Mouse (Mus musculus) neural tube, embryonic 11.5 days (tissue): ENCODE measurements at regions not wholly inside any gene's neighbourhood (a gene's known extent, or its start where the extent isn't known, plus 50 kb on each side); places are given as distances from the start of the nearest gene placed in this dataset.

Experiments used
- ATAC-seq: fragments of 200-750 bp; cut with Nextera tagmentation; 2 replicates; pipeline ENCODE4 v1.8.0; 2017; ENCODE audit warnings: moderate number of reproducible peaks, mild to moderate bottlenecking, moderate TSS enrichment, moderate library complexity; ENCODE audit not compliant: insufficient read depth, low FRiP score, low TSS enrichment
- DNase-seq: peaks from one replicate; pipeline ENCODE4 v3.0.0-alpha.2; 2015; ENCODE audit warnings: low spot score
- H3K27ac ChIP-seq: fragments of 300-500 bp; sonication (generic); 2 replicates; pipeline ENCODE4 v1.5.1; 2014; ENCODE audit warnings: low read depth, mild to moderate bottlenecking, low read length
- H3K27me3 ChIP-seq: fragments of 300-500 bp; sonication (generic); 2 replicates; pipeline ENCODE4 v1.6.1; 2014; ENCODE audit warnings: mild to moderate bottlenecking, low read length, mixed read lengths; ENCODE audit not compliant: control insufficient read depth, insufficient read depth
- H3K36me3 ChIP-seq: fragments of 300-500 bp; sonication (generic); 2 replicates; pipeline ENCODE4 v1.6.1; 2014; ENCODE audit warnings: mild to moderate bottlenecking, low read length, moderate library complexity, mixed read lengths; ENCODE audit not compliant: control insufficient read depth, insufficient read depth
- H3K4me1 ChIP-seq: fragments of 300-500 bp; sonication (generic); 2 replicates; pipeline ENCODE4 v1.6.1; 2014; ENCODE audit warnings: low read length, mixed read lengths; ENCODE audit not compliant: control insufficient read depth, insufficient read depth
- H3K4me2 ChIP-seq: fragments of 300-500 bp; sonication (generic); 2 replicates; pipeline ENCODE4 v1.6.1; 2014; ENCODE audit warnings: low read depth, mild to moderate bottlenecking, moderate library complexity
- H3K4me3 ChIP-seq: fragments of 300-500 bp; sonication (generic); 2 replicates; pipeline ENCODE4 v1.5.1; 2014; ENCODE audit warnings: low read depth, low read length
- H3K9ac ChIP-seq: fragments of 300-500 bp; sonication (generic); 2 replicates; pipeline ENCODE4 v1.6.1; 2014; ENCODE audit warnings: mild to moderate bottlenecking, low read length
- H3K9me3 ChIP-seq: fragments of 300-500 bp; sonication (generic); 2 replicates; pipeline ENCODE4 v1.6.1; 2016; ENCODE audit warnings: low read length; ENCODE audit not compliant: control insufficient read depth
- WGBS: fragments of 180-500 bp; shearing (Covaris S2); extraction: QIAGEN DNeasy Blood & Tissue Kit; methylation state at CpG from one replicate; pipeline ENCODE4 v1.1.7; 2014; 5-methylcytosine and 5-hydroxymethylcytosine counted together

DNA sequence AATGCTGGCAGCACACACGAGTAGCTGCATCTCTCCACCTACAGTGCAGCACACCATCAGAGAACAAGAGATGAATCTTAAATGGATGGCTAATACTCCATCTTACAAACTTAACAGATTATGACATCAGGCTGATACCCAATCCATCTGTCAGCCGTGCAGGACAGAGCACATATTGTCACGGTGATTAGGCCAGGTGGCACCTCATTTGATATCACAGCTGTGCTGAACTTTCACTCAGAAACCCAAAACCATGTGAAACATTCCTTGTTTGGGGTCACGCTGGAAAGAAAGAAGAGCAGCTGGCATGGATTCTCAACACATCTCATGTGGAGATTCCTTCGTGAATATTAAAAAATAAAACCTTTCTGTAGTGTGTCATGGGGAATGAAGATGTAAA, 911.4 kb upstream of the Adgrl2 start:
- Histone ChIP-seq H3K4me2 (no peak overlapping the region), H3K9ac (no peak overlapping the region), H3K27me3 (no peaks in the 10 kb centered on the region), H3K9me3 (no peaks in the 10 kb centered on the region), H3K4me3 (no peak overlapping the region), H3K36me3 (no peaks in the 10 kb centered on the region), H3K27ac (no peak overlapping the region), H3K4me1 (no peaks in the 10 kb centered on the region)
- ATAC-seq (no peak), DNase-seq (no peak)
- 57% methylated on average over 5 of the region's 5 CpGs for WGBS

DNA sequence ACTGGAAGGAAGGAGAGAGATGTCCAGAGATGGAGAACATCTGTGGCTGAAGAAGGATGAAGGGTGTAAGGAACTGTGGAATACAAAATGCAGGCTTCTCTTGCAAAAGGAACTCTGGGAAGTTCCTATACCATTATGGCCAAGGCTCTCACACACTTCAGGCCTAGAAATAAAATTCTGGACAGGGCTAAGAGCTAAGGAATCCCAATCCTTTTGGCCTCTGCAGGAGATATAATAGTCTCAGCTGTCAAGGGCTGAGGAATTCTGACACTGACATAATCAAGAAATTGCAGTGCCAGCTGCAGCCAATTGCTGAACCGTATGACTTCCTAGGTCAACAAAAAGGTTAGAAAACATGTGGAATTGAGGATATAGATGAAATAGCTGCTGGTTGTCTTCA, 886.2 kb upstream of the Adgrl2 start:
- no peak overlapping the region for H3K4me2 ChIP-seq
- no peak overlapping the region for H3K4me3 ChIP-seq
- ATAC-seq (no peak), DNase-seq (no peak)
- no peak overlapping the region for H3K9ac ChIP-seq
- H3K27me3 ChIP-seq: no peaks in the 10 kb centered on the region
- no peaks in the 10 kb centered on the region for H3K9me3 ChIP-seq
- 54% methylated on average over 1 of the region's 1 CpGs for WGBS
- no peak overlapping the region for H3K27ac ChIP-seq
- H3K4me1 ChIP-seq: no peaks in the 10 kb centered on the region
- H3K36me3 ChIP-seq: no peaks in the 10 kb centered on the region

DNA sequence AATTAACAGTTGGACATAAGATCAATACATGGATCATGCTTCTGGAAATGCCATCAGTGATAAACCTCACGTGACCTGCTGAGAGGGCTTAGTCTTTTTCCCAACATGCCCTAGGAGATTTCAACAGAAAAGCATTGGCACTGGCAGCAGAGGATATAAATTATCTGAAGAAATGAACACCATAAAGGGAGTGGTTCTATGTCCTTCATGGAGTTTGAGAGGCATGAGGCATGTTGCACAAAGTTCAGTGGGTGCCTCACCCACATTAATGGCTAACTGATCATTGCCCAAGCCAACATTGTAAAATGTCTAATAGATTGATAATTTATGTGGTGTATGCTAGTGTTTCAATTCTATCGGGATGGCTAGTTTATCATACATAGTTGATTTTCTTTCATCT, 875.6 kb upstream of the Adgrl2 start:
- Histone ChIP-seq H3K9me3 (no peaks in the 10 kb centered on the region), H3K4me1 (no peaks in the 10 kb centered on the region), H3K36me3 (no peaks in the 10 kb centered on the region), H3K4me3 (no peak overlapping the region), H3K27ac (no peak overlapping the region), H3K9ac (no peak overlapping the region), H3K27me3 (no peaks in the 10 kb centered on the region), H3K4me2 (no peak overlapping the region)
- WGBS: 75% methylated on average over 2 of the region's 2 CpGs
- no peak for ATAC-seq
- no peak for DNase-seq

DNA sequence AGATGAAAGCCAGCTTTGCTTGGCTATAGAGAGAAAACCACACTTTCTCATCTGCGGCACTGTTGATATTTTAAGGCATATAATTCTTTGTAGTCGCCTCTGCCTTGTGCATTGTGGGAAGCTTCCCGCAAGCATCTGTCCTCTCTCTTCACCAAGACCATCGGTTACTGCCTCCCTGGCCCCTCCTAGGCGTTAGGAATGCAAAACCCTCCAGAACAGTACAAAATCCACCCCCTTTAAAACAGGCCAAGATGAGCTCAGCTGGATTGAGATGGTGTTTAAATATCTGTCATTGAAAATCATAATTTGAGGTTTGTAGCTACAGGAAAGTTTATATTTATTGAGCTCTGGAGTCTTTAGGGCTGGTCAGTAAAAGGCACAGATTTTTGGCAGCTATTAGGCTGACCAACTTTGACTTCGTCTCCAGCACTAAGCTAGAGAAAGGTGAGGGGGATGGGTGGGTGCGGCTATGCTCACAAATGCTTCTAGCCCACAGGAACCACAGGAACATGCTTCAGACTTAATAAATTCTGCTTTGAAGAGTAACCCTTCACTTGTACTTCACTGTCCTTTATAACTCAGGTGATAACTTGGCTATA, 856.7 kb upstream of the Adgrl2 start:
- Histone ChIP-seq H3K36me3 (no peaks in the 10 kb centered on the region), H3K27me3 (no peaks in the 10 kb centered on the region), H3K27ac (no peak overlapping the region), H3K4me1 (no peaks in the 10 kb centered on the region), H3K9ac (no peak overlapping the region), H3K9me3 (no peaks in the 10 kb centered on the region), H3K4me3 (no peak overlapping the region), H3K4me2 (no peak overlapping the region)
- ATAC-seq: no peak
- DNase-seq: no peak
- WGBS: 70% methylated on average over 7 of the region's 7 CpGs

DNA sequence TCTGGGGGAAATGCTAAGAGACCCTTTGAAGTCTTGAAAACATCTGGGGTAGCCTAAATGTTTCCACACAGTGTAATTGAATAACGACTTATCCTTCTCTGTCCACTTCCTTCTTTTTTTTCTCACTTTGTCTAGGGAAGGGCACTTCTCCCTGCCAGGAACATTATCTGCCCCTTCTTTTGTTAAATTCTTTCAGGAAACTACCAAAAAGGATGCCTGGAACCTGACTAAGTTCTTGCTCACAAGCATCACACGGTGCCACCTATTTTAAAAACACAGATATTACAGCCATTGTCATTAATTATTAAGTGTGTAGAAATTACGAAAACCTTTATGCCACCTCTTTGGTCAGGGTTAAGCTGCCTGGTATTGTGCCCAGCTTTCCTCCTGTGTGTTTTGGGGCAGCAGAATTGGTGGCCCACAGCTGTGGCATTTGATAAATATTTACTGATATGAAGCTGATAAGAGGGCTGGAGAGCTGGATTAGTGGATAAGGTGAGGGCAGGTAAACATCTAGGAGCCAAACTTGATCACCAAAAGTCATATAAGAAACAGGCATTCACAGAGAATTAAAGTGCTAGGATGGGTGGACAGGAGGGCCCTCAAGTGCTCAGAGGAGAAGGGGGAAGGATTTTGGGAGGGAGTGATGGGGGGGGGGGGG, 855.6 kb upstream of the Adgrl2 start:
- Histone ChIP-seq H3K9ac (no peak overlapping the region), H3K27ac (no peak overlapping the region), H3K4me2 (no peak overlapping the region), H3K36me3 (no peaks in the 10 kb centered on the region), H3K4me1 (no peaks in the 10 kb centered on the region), H3K9me3 (no peaks in the 10 kb centered on the region), H3K4me3 (no peak overlapping the region), H3K27me3 (no peaks in the 10 kb centered on the region)
- no peak for ATAC-seq
- no peak for DNase-seq
- WGBS: 57% methylated on average over 3 of the region's 3 CpGs

DNA sequence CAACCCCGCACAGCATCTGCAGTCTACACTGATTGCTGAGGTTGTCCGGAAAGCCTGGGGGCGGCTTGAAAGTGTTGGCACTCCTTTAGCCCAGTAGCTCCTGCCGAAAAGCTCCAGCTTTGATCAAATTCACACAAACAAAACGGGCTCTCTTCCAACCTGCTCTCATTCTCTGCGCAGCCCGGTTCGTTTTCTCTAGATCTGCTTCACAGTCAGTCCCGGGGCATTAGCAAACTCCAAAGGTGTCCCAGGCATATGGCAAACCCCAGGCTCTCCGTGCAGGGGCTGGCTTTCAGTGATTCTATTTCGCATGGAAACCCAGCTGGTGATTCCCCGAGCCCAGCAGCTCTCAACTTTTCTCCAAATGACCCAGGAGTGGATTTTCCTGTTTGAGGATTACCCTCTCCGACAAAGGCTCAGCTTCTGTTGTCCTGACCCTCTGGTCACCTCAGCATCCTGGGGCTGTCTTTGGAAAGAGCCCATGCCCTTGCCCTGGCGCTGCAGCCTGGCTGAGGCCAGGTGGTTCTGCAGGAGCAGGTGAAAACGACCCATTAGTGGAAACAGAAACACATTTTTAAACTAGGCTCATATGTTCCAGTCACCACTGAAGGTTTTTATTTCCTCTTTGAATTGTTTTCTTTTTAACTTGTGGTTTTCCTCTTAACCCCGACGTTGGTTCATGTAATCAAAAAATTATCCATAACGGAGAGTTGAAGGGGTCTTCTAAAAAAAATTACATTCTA, 854.9 kb upstream of the Adgrl2 start:
- WGBS: 16% methylated on average over 18 of the region's 18 CpGs
- H3K4me1 ChIP-seq: no peaks in the 10 kb centered on the region
- no peak overlapping the region for H3K27ac ChIP-seq
- ATAC-seq (no peak), DNase-seq (peak; percentile 37)
- H3K27me3 ChIP-seq: no peaks in the 10 kb centered on the region
- H3K36me3 ChIP-seq: no peaks in the 10 kb centered on the region
- H3K4me3 ChIP-seq: no peak overlapping the region
- no peak overlapping the region for H3K9ac ChIP-seq
- no peaks in the 10 kb centered on the region for H3K9me3 ChIP-seq
- peak overlapping the region; percentile 9 for H3K4me2 ChIP-seq

DNA sequence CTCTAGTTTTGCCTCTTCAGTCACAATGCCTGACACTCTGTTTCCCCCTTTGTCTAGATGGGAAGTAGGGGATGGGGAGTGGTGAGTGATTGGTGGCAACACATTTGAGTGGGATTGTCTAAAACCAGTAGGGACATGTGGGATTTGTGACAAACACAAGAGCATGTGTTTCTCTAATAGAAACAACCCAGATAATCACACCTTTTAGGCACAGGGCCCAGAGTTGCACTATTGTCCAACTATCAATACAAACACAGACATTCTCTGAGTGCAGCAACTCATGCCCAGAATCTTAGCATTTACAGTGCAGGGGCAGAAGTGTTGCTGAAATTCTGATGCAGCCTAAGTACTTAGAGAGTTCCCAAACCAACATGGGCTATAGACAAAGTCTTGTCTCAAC, 847.6 kb upstream of the Adgrl2 start:
- no peak overlapping the region for H3K4me3 ChIP-seq
- no peak overlapping the region for H3K4me2 ChIP-seq
- no peaks in the 10 kb centered on the region for H3K36me3 ChIP-seq
- DNase-seq (no peak), ATAC-seq (no peak)
- H3K9me3 ChIP-seq: no peaks in the 10 kb centered on the region
- H3K9ac ChIP-seq: no peak overlapping the region
- H3K27ac ChIP-seq: no peak overlapping the region
- H3K27me3 ChIP-seq: no peaks in the 10 kb centered on the region
- H3K4me1 ChIP-seq: no peaks in the 10 kb centered on the region

DNA sequence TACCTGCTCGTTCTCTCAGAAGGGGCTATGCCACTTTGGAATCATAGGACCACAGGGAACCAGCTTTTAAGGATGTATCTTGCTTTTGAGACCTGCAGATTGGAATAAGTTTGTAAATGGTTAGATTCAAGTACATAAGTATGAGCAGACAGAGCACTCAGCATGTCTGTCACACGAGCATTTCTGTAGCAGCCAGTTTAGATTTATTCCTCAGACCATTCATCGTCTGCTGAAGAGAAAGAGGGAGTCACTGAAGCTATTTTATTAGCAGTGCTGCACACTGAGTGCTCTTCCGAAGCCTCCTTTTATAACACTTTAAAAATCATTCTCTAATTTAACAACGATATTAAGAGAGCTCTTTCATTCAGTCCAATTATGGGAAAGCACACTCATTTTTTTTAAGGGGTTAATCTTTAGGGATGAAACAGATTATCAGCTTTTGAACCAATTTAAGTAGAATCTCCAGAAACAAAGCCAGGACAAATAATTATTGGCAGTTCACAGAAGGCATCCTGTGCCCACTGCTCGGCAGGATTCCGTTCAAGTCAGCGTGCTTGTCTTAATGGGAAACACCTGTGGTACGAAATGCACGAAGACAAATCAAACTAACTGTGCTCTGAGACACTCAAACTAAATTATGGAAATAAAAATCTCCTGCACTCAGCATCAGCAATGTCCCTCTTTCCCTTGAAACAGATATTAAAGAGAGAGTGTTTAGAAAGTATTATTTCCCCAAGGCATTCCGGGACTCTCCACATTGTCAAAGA, 846.3 kb upstream of the Adgrl2 start:
- Histone ChIP-seq H3K9ac (no peak overlapping the region), H3K9me3 (no peaks in the 10 kb centered on the region), H3K27ac (no peak overlapping the region), H3K4me2 (no peak overlapping the region), H3K27me3 (no peaks in the 10 kb centered on the region), H3K36me3 (no peaks in the 10 kb centered on the region), H3K4me3 (no peak overlapping the region), H3K4me1 (no peaks in the 10 kb centered on the region)
- DNase-seq (no peak), ATAC-seq (no peak)
- 43% methylated on average over 11 of the region's 11 CpGs for WGBS
